Mouse (Mus musculus): ENCODE measurements around the gene Bmpr2. TPM values are rescaled to one million over a fixed set of nuclear protein-coding genes. Genes with fewer than 3 reads are reported as not detected.
A peak's percentile ranks its signal among the peaks of the same experiment; 100 is the strongest.
"Not testable (repeated sequence)": the region's sequence is repeated elsewhere in the genome, so short reads cannot be mapped to it uniquely, and the experiment has no call there.

Gene Bmpr2
- polyA plus RNA-seq, 1 experiment from 2014 or later: 17.2 TPM

GRCm38 (mm10) chr1:59749047-59749446 is 14.2 kb upstream of the Bmpr2 start:
- no peaks in the 10 kb centered on the region for H3K4me1 ChIP-seq (ENCODE audit: control insufficient read depth, insufficient read depth, low read length)
- 49% methylated on average over 2 of the region's 2 CpGs for WGBS
- H3K4me2 ChIP-seq (replicated peaks; ENCODE audit: low read depth, low read length): no peak overlapping the region
- H3K9ac ChIP-seq (replicated peaks; ENCODE audit: low read depth, low read length): no peak overlapping the region
- H3K27me3 ChIP-seq (ENCODE audit: control insufficient read depth, insufficient read depth, low read length): no peaks in the 10 kb centered on the region
- no peaks in the 10 kb centered on the region for H3K9me3 ChIP-seq (ENCODE audit: control insufficient read depth, low read depth, low read length)
- no peaks in the 10 kb centered on the region for H3K36me3 ChIP-seq (ENCODE audit: control insufficient read depth, insufficient read depth, low read length)
- H3K4me3 ChIP-seq (ENCODE audit: low read depth, low read length): no peak overlapping the region
- ATAC-seq (ENCODE audit: insufficient number of reproducible peaks, insufficient read depth, low FRiP score, low read depth): no peak
- no peak overlapping the region for H3K27ac ChIP-seq (ENCODE audit: low read length)

DNA sequence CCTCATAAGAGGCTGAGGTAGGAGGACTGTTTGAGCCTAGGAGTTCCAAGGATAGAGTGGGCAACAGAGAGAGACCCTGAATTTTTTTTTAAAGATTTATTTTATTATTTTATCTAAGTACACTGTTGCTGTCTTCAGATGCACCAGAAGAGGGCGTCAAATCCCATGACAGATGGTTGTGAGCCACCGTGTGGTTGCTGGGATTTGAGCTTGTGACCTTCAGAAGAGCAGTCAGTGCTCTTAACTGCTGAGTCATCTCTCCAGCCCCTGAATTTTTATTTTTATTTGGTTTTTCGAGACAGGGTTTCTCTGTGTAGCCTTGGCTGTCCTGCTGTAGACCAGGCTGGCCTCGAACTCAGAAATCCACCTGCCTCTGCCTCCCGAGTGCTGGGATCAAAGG is 13.5 kb upstream of the Bmpr2 start:
- 63% methylated on average over 5 of the region's 5 CpGs for WGBS
- ATAC-seq (ENCODE audit: insufficient number of reproducible peaks, insufficient read depth, low FRiP score, low read depth); H3K4me2 ChIP-seq (replicated peaks; ENCODE audit: low read depth, low read length); H3K36me3 ChIP-seq (ENCODE audit: control insufficient read depth, insufficient read depth, low read length); H3K27me3 ChIP-seq (ENCODE audit: control insufficient read depth, insufficient read depth, low read length); H3K27ac ChIP-seq (ENCODE audit: low read length); H3K4me1 ChIP-seq (ENCODE audit: control insufficient read depth, insufficient read depth, low read length); H3K9ac ChIP-seq (replicated peaks; ENCODE audit: low read depth, low read length); H3K9me3 ChIP-seq (ENCODE audit: control insufficient read depth, low read depth, low read length); H3K4me3 ChIP-seq (ENCODE audit: low read depth, low read length): not testable (repeated sequence)

GRCm38 (mm10) chr1:59755298-59755697 is 7.9 kb upstream of the Bmpr2 start:
- H3K4me2 ChIP-seq (replicated peaks; ENCODE audit: low read depth, low read length): no peak overlapping the region
- ATAC-seq (ENCODE audit: insufficient number of reproducible peaks, insufficient read depth, low FRiP score, low read depth): no peak
- H3K27ac ChIP-seq (ENCODE audit: low read length): no peak overlapping the region
- H3K9me3 ChIP-seq (ENCODE audit: control insufficient read depth, low read depth, low read length): no peaks in the 10 kb centered on the region
- no peaks in the 10 kb centered on the region for H3K27me3 ChIP-seq (ENCODE audit: control insufficient read depth, insufficient read depth, low read length)
- H3K4me3 ChIP-seq (ENCODE audit: low read depth, low read length): no peak overlapping the region
- no peaks in the 10 kb centered on the region for H3K4me1 ChIP-seq (ENCODE audit: control insufficient read depth, insufficient read depth, low read length)
- no peaks in the 10 kb centered on the region for H3K36me3 ChIP-seq (ENCODE audit: control insufficient read depth, insufficient read depth, low read length)
- H3K9ac ChIP-seq (replicated peaks; ENCODE audit: low read depth, low read length): no peak overlapping the region
- 70% methylated on average over 1 of the region's 1 CpGs for WGBS

DNA sequence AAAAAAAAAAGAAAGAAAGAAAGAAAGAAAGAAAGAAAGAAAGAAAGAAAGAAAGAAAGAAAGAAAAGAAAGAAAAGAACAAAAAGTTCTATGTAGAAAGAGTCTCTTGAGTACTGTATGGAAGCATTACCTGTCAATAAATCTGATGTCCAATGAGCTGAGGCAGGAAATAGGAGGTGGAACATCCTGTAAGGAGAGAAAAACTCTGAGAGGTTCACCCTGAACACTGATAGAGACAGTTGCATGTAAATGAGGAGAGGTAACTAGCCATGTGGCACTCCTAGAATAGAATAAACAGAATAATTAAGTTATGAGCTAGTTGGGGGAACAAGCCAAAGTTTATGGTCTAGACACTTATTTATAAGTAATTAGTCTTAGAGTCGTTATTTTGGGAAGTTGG is 4.9 kb upstream of the Bmpr2 start:
- H3K36me3 ChIP-seq (ENCODE audit: control insufficient read depth, insufficient read depth, low read length): no peaks in the 10 kb centered on the region
- no peaks in the 10 kb centered on the region for H3K27me3 ChIP-seq (ENCODE audit: control insufficient read depth, insufficient read depth, low read length)
- H3K9me3 ChIP-seq (ENCODE audit: control insufficient read depth, low read depth, low read length): no peaks in the 10 kb centered on the region
- no peak for ATAC-seq (ENCODE audit: insufficient number of reproducible peaks, insufficient read depth, low FRiP score, low read depth)
- H3K27ac ChIP-seq (ENCODE audit: low read length): no peak overlapping the region
- no peaks in the 10 kb centered on the region for H3K4me1 ChIP-seq (ENCODE audit: control insufficient read depth, insufficient read depth, low read length)
- H3K4me3 ChIP-seq (ENCODE audit: low read depth, low read length): no peak overlapping the region
- H3K9ac ChIP-seq (replicated peaks; ENCODE audit: low read depth, low read length): no peak overlapping the region
- no peak overlapping the region for H3K4me2 ChIP-seq (replicated peaks; ENCODE audit: low read depth, low read length)
- WGBS: 86% methylated on average over 1 of the region's 1 CpGs

GRCm38 (mm10) chr1:59762208-59762607 is 992 bp upstream of the Bmpr2 start:
- Histone ChIP-seq H3K27ac (ENCODE audit: low read length) (peak overlapping the region; percentile 98), H3K36me3 (ENCODE audit: control insufficient read depth, insufficient read depth, low read length) (no peaks in the 10 kb centered on the region), H3K9ac (replicated peaks; ENCODE audit: low read depth, low read length) (peak overlapping the region; percentile 92), H3K27me3 (ENCODE audit: control insufficient read depth, insufficient read depth, low read length) (no peaks in the 10 kb centered on the region), H3K4me1 (ENCODE audit: control insufficient read depth, insufficient read depth, low read length) (peaks cover 10% of the 10 kb centered on the region; the same call in 1 of the 2 replicates), H3K4me2 (replicated peaks; ENCODE audit: low read depth, low read length) (peak overlapping the region; percentile 79), H3K4me3 (ENCODE audit: low read depth, low read length) (peak overlapping the region; percentile 67), H3K9me3 (ENCODE audit: control insufficient read depth, low read depth, low read length) (no peaks in the 10 kb centered on the region)
- WGBS: 3% methylated on average over 10 of the region's 10 CpGs
- ATAC-seq (ENCODE audit: insufficient number of reproducible peaks, insufficient read depth, low FRiP score, low read depth): no peak

GRCm38 (mm10) chr1:59762651-59763163 is 493 bp upstream of the Bmpr2 start:
- H3K4me2 ChIP-seq (replicated peaks; ENCODE audit: low read depth, low read length): peak overlapping the region; percentile 79
- H3K27me3 ChIP-seq (ENCODE audit: control insufficient read depth, insufficient read depth, low read length): no peaks in the 10 kb centered on the region
- no peaks in the 10 kb centered on the region for H3K9me3 ChIP-seq (ENCODE audit: control insufficient read depth, low read depth, low read length)
- H3K4me3 ChIP-seq (ENCODE audit: low read depth, low read length): peak overlapping the region; percentile 67
- H3K27ac ChIP-seq (ENCODE audit: low read length): peak overlapping the region; percentile 98
- peak overlapping the region; percentile 92 for H3K9ac ChIP-seq (replicated peaks; ENCODE audit: low read depth, low read length)
- no peaks in the 10 kb centered on the region for H3K36me3 ChIP-seq (ENCODE audit: control insufficient read depth, insufficient read depth, low read length)
- under 1% methylated on average over 44 of the region's 44 CpGs for WGBS
- H3K4me1 ChIP-seq (ENCODE audit: control insufficient read depth, insufficient read depth, low read length): peaks cover 11% of the 10 kb centered on the region; the same call in 1 of the 2 replicates
- peak; percentile 30; the same call in 1 of the 2 replicates for ATAC-seq (ENCODE audit: insufficient number of reproducible peaks, insufficient read depth, low FRiP score, low read depth)

DNA sequence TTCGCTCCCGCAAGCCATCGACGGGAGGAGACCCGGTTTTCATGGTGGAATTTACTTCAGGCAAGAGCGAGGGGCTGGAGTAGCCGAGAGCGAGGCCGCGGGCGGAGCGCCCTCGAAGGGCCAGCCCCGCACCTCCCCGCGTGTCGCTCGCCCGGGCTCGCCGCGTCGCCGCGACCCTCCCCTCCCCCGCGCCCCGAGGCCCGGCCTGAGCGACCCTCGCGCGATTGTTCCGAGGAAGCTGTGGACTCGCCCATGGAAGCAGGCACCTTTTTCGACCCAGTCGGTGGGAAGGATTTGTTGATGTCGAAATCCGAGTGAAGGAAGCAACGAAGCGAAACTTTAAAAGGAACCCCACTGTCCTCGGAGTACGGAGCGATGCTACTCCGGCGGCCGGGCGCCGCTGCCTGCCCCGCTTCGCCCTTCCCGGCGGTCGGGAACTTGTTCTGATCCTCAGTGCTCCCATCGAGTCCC is 616 bp downstream of the Bmpr2 start:
- Histone ChIP-seq H3K36me3 (ENCODE audit: control insufficient read depth, insufficient read depth, low read length) (no peaks in the 10 kb centered on the region), H3K4me1 (ENCODE audit: control insufficient read depth, insufficient read depth, low read length) (peaks cover 13% of the 10 kb centered on the region; the same call in 1 of the 2 replicates), H3K9ac (replicated peaks; ENCODE audit: low read depth, low read length) (peak overlapping the region; percentile 92), H3K4me3 (ENCODE audit: low read depth, low read length) (peak overlapping the region; percentile 67), H3K4me2 (replicated peaks; ENCODE audit: low read depth, low read length) (peak overlapping the region; percentile 79), H3K27ac (ENCODE audit: low read length) (peak overlapping the region; percentile 98), H3K9me3 (ENCODE audit: control insufficient read depth, low read depth, low read length) (no peaks in the 10 kb centered on the region), H3K27me3 (ENCODE audit: control insufficient read depth, insufficient read depth, low read length) (no peaks in the 10 kb centered on the region)
- WGBS: 1% methylated on average over 52 of the region's 55 CpGs
- peak; percentile 62; the same call in 1 of the 2 replicates for ATAC-seq (ENCODE audit: insufficient number of reproducible peaks, insufficient read depth, low FRiP score, low read depth)

GRCm38 (mm10) chr1:59764407-59764971 is 1.3 kb downstream of the Bmpr2 start:
- H3K4me3 ChIP-seq (ENCODE audit: low read depth, low read length): peak overlapping the region; percentile 67
- no peak for ATAC-seq (ENCODE audit: insufficient number of reproducible peaks, insufficient read depth, low FRiP score, low read depth)
- no peaks in the 10 kb centered on the region for H3K27me3 ChIP-seq (ENCODE audit: control insufficient read depth, insufficient read depth, low read length)
- under 1% methylated on average over 27 of the region's 27 CpGs for WGBS
- peaks cover 13% of the 10 kb centered on the region; the same call in 1 of the 2 replicates for H3K4me1 ChIP-seq (ENCODE audit: control insufficient read depth, insufficient read depth, low read length)
- H3K4me2 ChIP-seq (replicated peaks; ENCODE audit: low read depth, low read length): peak overlapping the region; percentile 79
- no peaks in the 10 kb centered on the region for H3K9me3 ChIP-seq (ENCODE audit: control insufficient read depth, low read depth, low read length)
- H3K9ac ChIP-seq (replicated peaks; ENCODE audit: low read depth, low read length): peak overlapping the region; percentile 92
- H3K36me3 ChIP-seq (ENCODE audit: control insufficient read depth, insufficient read depth, low read length): no peaks in the 10 kb centered on the region
- peak overlapping the region; percentile 98 for H3K27ac ChIP-seq (ENCODE audit: low read length)
